Mouse (Mus musculus) midbrain, embryonic 11.5 days (tissue): ENCODE measurements at regions not wholly inside any gene's neighbourhood (a gene's known extent, or its start where the extent isn't known, plus 50 kb on each side); places are given as distances from the start of the nearest gene placed in this dataset.
A peak's percentile ranks its signal among the peaks of the same experiment; 100 is the strongest.

Experiments
- ATAC-seq: fragments of 200-750 bp; cut with Nextera tagmentation; 2 replicates; pipeline ENCODE4 v1.8.0; 2017; ENCODE audit warnings: moderate TSS enrichment, moderate library complexity; ENCODE audit not compliant: low FRiP score
- DNase-seq: peaks from one replicate; pipeline ENCODE4 v3.0.0; 2015; ENCODE audit warnings: low spot score; ENCODE audit errors: missing footprints
- H3K27ac ChIP-seq: fragments of 300-500 bp; sonication (generic); 2 replicates; pipeline ENCODE4 v1.5.1; 2014; ENCODE audit warnings: low read depth, low read length
- H3K27me3 ChIP-seq: fragments of 300-500 bp; sonication (generic); 2 replicates; pipeline ENCODE4 v1.6.1; 2014; ENCODE audit warnings: mild to moderate bottlenecking, low read length, moderate library complexity, mixed read lengths; ENCODE audit not compliant: control insufficient read depth, insufficient read depth
- H3K36me3 ChIP-seq: fragments of 300-500 bp; sonication (generic); 2 replicates; pipeline ENCODE4 v1.6.1; 2014; ENCODE audit warnings: mild to moderate bottlenecking, low read length, moderate library complexity, mixed read lengths; ENCODE audit not compliant: control insufficient read depth, insufficient read depth
- H3K4me1 ChIP-seq: fragments of 300-500 bp; sonication (generic); 2 replicates; pipeline ENCODE4 v1.6.1; 2014; ENCODE audit warnings: low read length; ENCODE audit not compliant: control insufficient read depth, insufficient read depth
- H3K4me2 ChIP-seq: fragments of 300-500 bp; sonication (generic); 2 replicates; pipeline ENCODE4 v1.6.1; 2014; ENCODE audit warnings: mild to moderate bottlenecking, moderate library complexity
- H3K4me3 ChIP-seq: fragments of 300-500 bp; sonication (generic); 2 replicates; pipeline ENCODE4 v1.5.1; 2014; ENCODE audit warnings: low read depth, low read length
- H3K9ac ChIP-seq: fragments of 300-500 bp; sonication (generic); 2 replicates; pipeline ENCODE4 v1.6.1; 2014; ENCODE audit warnings: low read length
- H3K9me3 ChIP-seq: fragments of 300-500 bp; sonication (generic); 2 replicates; pipeline ENCODE4 v1.6.1; 2016; ENCODE audit warnings: low read length; ENCODE audit not compliant: control insufficient read depth
- WGBS: fragments of 180-500 bp; shearing (Covaris S2); extraction: QIAGEN DNeasy Blood & Tissue Kit; methylation state at CpG from one replicate; pipeline ENCODE4 v1.1.7; 2014; 5-methylcytosine and 5-hydroxymethylcytosine counted together

DNA sequence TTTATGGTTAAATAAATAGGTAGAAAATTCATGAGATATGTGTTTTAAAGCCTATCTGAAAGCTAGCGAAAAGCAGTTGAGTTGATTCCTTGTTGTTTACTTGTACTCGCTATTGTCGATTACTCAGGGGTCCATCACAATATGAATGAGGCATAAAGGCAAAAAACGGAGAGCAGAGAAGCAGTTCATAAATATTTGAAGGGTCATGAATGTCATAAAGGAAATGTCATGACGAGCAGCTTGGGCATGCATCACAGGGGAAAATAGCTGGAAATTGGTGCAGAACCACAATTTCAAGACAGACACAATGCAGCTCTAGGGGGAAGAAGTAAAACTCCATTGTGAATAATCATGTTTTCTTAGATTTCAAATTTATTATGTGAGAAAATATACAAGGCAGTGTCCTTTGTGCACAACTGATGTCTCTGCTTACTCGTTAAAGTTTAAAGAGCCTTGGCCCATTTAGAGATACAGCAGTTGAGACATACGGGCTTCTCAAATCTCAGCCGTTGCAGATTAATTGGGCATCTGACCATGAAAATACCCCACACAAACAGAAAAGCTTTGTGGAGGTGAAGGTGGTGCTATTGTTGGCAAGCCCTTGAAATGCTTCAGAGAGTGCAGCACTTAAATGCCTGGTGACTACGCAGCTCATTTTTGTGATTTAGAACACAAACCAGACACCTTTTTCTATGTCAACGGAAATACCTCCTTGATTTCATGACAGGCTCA, 200.3 kb downstream of the Ahr start:
- ATAC-seq (no peak), DNase-seq (peak; percentile 21)

DNA sequence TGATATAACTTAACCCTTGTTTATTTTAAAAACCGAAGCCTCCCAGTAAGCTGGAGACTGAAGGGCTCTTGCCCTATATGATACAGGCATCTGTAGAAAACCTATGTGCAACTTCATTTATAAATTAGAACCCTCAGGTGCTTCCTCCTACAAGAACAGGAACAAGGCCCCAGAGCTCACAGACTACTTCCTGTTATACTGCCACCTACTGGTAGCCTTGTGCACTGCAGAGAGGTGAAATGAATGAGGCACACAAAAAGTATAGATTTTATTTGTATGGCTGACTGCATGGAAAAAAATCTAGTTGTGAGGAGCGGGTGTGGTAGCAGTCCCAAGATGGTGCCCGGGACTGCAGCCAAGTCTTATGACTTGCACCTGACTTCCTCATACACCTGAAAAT, 203.5 kb downstream of the Ahr start:
- Histone ChIP-seq H3K9me3 (no peaks in the 10 kb centered on the region), H3K27me3 (no peaks in the 10 kb centered on the region), H3K4me2 (no peak overlapping the region), H3K36me3 (no peaks in the 10 kb centered on the region), H3K4me1 (no peaks in the 10 kb centered on the region), H3K4me3 (no peak overlapping the region), H3K9ac (no peak overlapping the region), H3K27ac (no peak overlapping the region)
- 96% methylated on average over 3 of the region's 3 CpGs for WGBS
- DNase-seq (peak; percentile 84), ATAC-seq (no peak)

More for the DNA sequence above, 200.3 kb downstream of the Ahr start:
- Histone ChIP-seq H3K9ac (no peak overlapping the region), H3K4me1 (no peaks in the 10 kb centered on the region), H3K36me3 (no peaks in the 10 kb centered on the region), H3K27ac (no peak overlapping the region), H3K9me3 (no peaks in the 10 kb centered on the region), H3K27me3 (no peaks in the 10 kb centered on the region), H3K4me3 (no peak overlapping the region), H3K4me2 (no peak overlapping the region)
- 87% methylated on average over 10 of the region's 10 CpGs for WGBS

GRCm38 (mm10) chr12:35329699-35330098, 205.1 kb downstream of the Ahr start:
- Histone ChIP-seq H3K27me3 (no peaks in the 10 kb centered on the region), H3K4me2 (no peak overlapping the region), H3K9me3 (no peaks in the 10 kb centered on the region), H3K36me3 (no peaks in the 10 kb centered on the region), H3K4me3 (no peak overlapping the region), H3K27ac (no peak overlapping the region), H3K9ac (no peak overlapping the region), H3K4me1 (no peaks in the 10 kb centered on the region)
- 81% methylated on average over 6 of the region's 6 CpGs for WGBS
- ATAC-seq, result no peak
- no peak for DNase-seq

GRCm38 (mm10) chr12:35319571-35319970, 215.3 kb downstream of the Ahr start:
- H3K4me2 ChIP-seq, result no peak overlapping the region
- no peak for ATAC-seq
- WGBS, result 89% methylated on average over 4 of the region's 4 CpGs

DNA sequence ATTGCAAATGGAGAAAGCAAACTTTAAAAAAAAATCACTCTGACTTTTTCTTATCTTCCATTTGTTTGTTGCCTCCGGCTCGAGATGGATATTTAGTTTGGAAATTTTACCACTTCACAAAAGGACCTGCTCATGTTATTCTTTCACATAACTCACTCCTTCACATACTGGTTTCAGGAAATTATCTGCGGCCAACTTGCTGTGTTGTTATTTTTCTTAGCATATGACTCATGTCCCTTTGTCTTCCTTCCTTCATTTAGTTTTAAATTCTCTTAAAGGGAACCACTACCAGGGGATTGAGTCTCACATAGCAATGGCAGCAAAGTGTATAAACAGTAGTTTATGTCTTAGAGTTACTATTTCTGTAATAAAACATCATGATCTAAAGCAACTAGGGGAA, 217.8 kb downstream of the Ahr start:
- ATAC-seq, result no peak
- no peaks in the 10 kb centered on the region for H3K27me3 ChIP-seq
- 80% methylated on average over 3 of the region's 3 CpGs for WGBS

More at GRCm38 (mm10) chr12:35319571-35319970, 215.3 kb downstream of the Ahr start:
- no peaks in the 10 kb centered on the region for H3K36me3 ChIP-seq
- no peaks in the 10 kb centered on the region for H3K9me3 ChIP-seq
- no peak for DNase-seq
- H3K4me1 ChIP-seq, result no peaks in the 10 kb centered on the region
- no peak overlapping the region for H3K27ac ChIP-seq
- H3K27me3 ChIP-seq, result no peaks in the 10 kb centered on the region
- H3K9ac ChIP-seq, result no peak overlapping the region
- H3K4me3 ChIP-seq, result no peak overlapping the region

DNA sequence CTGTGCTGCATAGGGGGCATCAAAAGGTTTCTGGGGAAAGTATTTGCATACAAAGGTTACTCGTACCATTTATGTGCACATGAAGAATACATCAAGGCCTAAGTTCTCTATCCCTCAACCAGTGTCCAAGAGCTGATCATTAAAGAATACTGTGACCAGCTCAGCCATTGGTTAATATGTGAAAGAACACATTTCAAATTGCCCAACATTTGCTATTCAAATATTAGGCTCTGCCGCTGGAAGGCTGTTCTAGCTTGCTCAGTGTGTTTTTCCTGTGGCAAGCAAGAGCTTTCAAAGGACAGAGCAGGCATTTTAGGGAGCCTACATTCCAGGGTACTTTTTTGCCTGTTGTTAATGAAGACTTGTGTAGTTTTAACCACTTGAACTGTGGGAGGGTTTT, 220.8 kb downstream of the Ahr start:
- DNase-seq (no peak), ATAC-seq (0 out of 2 replicates have a peak, but pooled peaks have one; percentile 19)
- WGBS, result 86% methylated on average over 2 of the region's 2 CpGs
- H3K9me3 ChIP-seq, result no peaks in the 10 kb centered on the region
- H3K36me3 ChIP-seq, result no peaks in the 10 kb centered on the region
- no peaks in the 10 kb centered on the region for H3K27me3 ChIP-seq
- no peak overlapping the region for H3K4me2 ChIP-seq
- H3K4me3 ChIP-seq, result no peak overlapping the region
- no peaks in the 10 kb centered on the region for H3K4me1 ChIP-seq
- no peak overlapping the region for H3K9ac ChIP-seq
- H3K27ac ChIP-seq, result no peak overlapping the region

More for the DNA sequence above, 217.8 kb downstream of the Ahr start:
- no peaks in the 10 kb centered on the region for H3K36me3 ChIP-seq
- no peak overlapping the region for H3K4me3 ChIP-seq
- no peak overlapping the region for H3K4me2 ChIP-seq
- no peaks in the 10 kb centered on the region for H3K4me1 ChIP-seq
- H3K27ac ChIP-seq, result no peak overlapping the region
- no peak overlapping the region for H3K9ac ChIP-seq
- no peaks in the 10 kb centered on the region for H3K9me3 ChIP-seq
- no peak for DNase-seq

DNA sequence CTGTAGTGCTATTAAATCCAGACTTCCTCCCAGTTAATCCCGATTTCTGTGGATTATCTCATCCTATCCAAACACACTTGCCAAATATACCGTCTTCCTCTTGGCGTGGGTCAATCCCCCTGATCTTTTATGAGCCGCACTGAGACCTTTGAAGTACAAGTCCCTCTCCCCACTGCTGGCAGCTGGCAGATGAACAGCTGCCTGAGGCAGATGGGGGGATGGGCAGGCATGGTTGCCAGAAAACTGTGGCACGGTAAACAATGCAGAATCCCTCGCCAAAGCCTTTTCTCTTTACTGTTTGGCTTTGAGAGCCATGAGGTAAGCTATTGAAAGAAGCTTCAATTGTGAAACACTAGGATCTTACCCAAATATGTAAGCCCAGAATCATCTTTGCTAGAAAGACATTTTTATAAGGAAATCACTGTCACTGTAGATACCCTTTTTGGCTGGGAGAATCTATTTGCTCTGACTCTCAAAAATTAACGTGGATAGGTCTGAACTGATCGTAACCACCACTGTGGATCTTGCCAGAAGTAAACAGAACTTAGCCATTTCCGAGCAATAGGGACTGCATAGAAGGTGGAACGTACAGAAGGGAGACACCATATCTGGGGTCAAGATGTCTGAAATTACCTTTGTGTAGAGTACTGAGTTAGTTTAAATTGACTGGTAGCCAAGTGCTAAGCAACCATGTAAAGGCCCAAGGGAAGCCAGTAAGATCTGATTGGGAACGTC, 221.5 kb downstream of the Ahr start:
- no peak overlapping the region; the same call in 1 of the 2 replicates for H3K27ac ChIP-seq
- no peaks in the 10 kb centered on the region for H3K36me3 ChIP-seq
- DNase-seq, result peak; percentile 92
- peak; percentile 85 for ATAC-seq
- no peaks in the 10 kb centered on the region for H3K27me3 ChIP-seq
- no peak overlapping the region for H3K4me2 ChIP-seq
- H3K4me3 ChIP-seq, result no peak overlapping the region
- H3K9ac ChIP-seq, result no peak overlapping the region
- WGBS, result 52% methylated on average over 11 of the region's 11 CpGs
- no peaks in the 10 kb centered on the region for H3K9me3 ChIP-seq
- H3K4me1 ChIP-seq, result no peaks in the 10 kb centered on the region

DNA sequence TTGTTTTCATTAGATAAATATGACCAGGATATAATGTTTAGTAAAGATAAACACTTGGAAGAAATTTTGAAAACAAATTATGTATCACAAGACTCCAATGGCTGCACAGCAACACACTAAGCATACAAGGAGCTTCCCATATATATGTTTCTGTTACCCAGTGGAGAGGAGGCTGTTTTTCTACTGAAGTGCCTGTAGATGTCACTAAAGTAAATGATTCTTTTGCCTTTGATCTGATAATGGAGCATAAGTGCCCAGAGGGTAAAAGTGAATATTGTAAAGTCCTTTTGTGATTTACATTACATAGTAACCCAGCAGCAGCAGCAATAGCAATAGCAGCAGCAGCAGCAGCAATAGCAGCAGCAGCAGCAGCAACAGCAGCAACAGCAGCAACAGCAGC, 226.3 kb downstream of the Ahr start:
- no peak overlapping the region for H3K9ac ChIP-seq
- H3K4me1 ChIP-seq, result no peaks in the 10 kb centered on the region
- H3K9me3 ChIP-seq, result no peaks in the 10 kb centered on the region
- DNase-seq (no peak), ATAC-seq (no peak)
- H3K4me2 ChIP-seq, result no peak overlapping the region
- no peaks in the 10 kb centered on the region for H3K27me3 ChIP-seq
- no peak overlapping the region for H3K4me3 ChIP-seq
- H3K36me3 ChIP-seq, result no peaks in the 10 kb centered on the region
- H3K27ac ChIP-seq, result no peak overlapping the region
